Mouse (Mus musculus) testis, adult 2 months (tissue): Measurements from ENCODE around the gene Auts2. TPM values are rescaled to one million over a fixed set of nuclear protein-coding genes. Genes with fewer than 3 reads are reported as not detected.

Experiments
- H3K27ac ChIP-seq: fragments of 200-500 bp; 2 replicates; pipeline ENCODE4 v1.5.1; 2012; ENCODE audit warnings: low read depth, low read length; ENCODE audit not compliant: control insufficient read depth, insufficient read depth
- H3K27me3 ChIP-seq: fragments of 200-500 bp; 2 replicates; pipeline ENCODE4 v1.6.1; 2012; ENCODE audit warnings: mild to moderate bottlenecking, low read length, moderate library complexity; ENCODE audit not compliant: control insufficient read depth, insufficient read depth
- H3K36me3 ChIP-seq: fragments of 200-500 bp; 2 replicates; pipeline ENCODE4 v1.6.1; 2012; ENCODE audit warnings: mild to moderate bottlenecking, low read length; ENCODE audit not compliant: control insufficient read depth, insufficient read depth
- H3K4me1 ChIP-seq: fragments of 200-500 bp; 2 replicates; pipeline ENCODE4 v1.6.1; 2012; ENCODE audit warnings: low read length; ENCODE audit not compliant: control insufficient read depth, insufficient read depth
- H3K4me3 ChIP-seq: fragments of 200-500 bp; 2 replicates; pipeline ENCODE4 v1.5.1; 2012; ENCODE audit warnings: low read depth, mild to moderate bottlenecking, low read length, moderate library complexity, mixed read lengths; ENCODE audit not compliant: control insufficient read depth
- CTCF ChIP-seq: fragments of 200-500 bp; IDR thresholded peaks from 2 replicates; pipeline ENCODE4 v1.5.1; 2012; ENCODE audit warnings: low read depth, mild to moderate bottlenecking, inconsistent platforms, low read length, moderate library complexity; ENCODE audit not compliant: control insufficient read depth, insufficient read depth, insufficient replicate concordance
- POLR2A ChIP-seq: fragments of 200-500 bp; IDR thresholded peaks from 2 replicates; pipeline ENCODE4 v1.6.1; 2012; ENCODE audit warnings: low read depth, mild to moderate bottlenecking, inconsistent platforms, low read length, moderate library complexity; ENCODE audit not compliant: control insufficient read depth
- polyA plus RNA-seq: library from polyadenylated mRNA; depleted of rRNA; stranded (reverse); fragments of >200 nt; gene quantifications from 2 replicates; pipeline ENCODE4 v1.2.3, GENCODE M21; 2012

Gene Auts2
- polyA plus RNA-seq, 1 experiment, result 4.3 TPM

DNA sequence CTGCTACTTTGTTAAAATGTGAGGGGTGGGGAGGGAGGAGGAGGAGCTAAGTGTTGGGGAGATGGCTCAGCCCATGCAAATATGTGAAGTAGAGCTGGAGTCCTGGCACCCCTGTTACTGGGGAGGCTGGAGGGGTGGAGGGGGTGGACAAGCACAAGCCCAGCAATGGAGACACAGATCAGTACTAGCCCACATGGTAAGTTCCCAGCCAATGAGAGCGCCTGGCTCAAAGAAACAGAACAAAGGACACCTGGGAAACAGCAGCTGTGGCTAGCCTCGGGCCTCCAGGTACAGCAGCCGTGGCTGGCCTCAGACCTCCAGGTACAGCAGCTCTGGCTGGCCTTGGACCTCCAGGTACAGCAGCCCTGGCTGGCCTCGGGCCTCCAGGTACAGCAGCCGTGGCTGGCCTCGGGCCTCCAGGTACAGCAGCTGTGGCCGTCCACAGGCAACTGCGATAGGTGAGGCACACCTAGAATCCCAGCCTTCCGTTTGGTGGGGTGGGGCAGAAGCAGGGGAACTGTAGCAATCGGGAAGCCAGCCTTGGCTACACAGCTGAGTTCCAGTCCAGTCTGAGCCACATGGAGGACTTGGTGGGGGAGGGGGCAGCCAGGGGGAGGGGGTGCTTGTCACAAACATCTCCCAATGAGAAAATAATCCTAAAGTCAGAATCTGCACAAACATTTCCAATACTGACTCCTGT lies 1046.5 kb downstream of the Auts2 start:
- Histone ChIP-seq H3K36me3 (no peaks in the 10 kb centered on the region), H3K4me3 (no peak overlapping the region), H3K27ac (no peak overlapping the region), H3K27me3 (no peaks in the 10 kb centered on the region), H3K4me1 (peaks cover 14% of the 10 kb centered on the region)
- TF ChIP-seq POLR2A (no peak), CTCF (no peak)

GRCm38 (mm10) chr5:131494564-131494963 lies 1048.6 kb downstream of the Auts2 start:
- no peaks in the 10 kb centered on the region for H3K36me3 ChIP-seq
- no peaks in the 10 kb centered on the region for H3K27me3 ChIP-seq
- H3K27ac ChIP-seq, result no peak overlapping the region
- H3K4me3 ChIP-seq, result no peak overlapping the region
- TF ChIP-seq CTCF (no peak), POLR2A (no peak)
- peaks cover 12% of the 10 kb centered on the region for H3K4me1 ChIP-seq

GRCm38 (mm10) chr5:131492535-131492934 lies 1050.6 kb downstream of the Auts2 start:
- H3K4me1 ChIP-seq, result peaks cover 11% of the 10 kb centered on the region
- no peaks in the 10 kb centered on the region for H3K27me3 ChIP-seq
- TF ChIP-seq POLR2A (no peak), CTCF (0 out of 2 replicates have a peak, but pooled peaks have one; percentile 3)
- no peaks in the 10 kb centered on the region for H3K36me3 ChIP-seq
- H3K4me3 ChIP-seq, result no peak overlapping the region
- no peak overlapping the region for H3K27ac ChIP-seq

- H3K27ac ChIP-seq, result no peak overlapping the region
- peaks cover 6% of the 10 kb centered on the region for H3K4me1 ChIP-seq
- H3K36me3 ChIP-seq, result no peaks in the 10 kb centered on the region
These were observed 1051.3 kb downstream of the Auts2 start for GRCm38 (mm10) chr5:131491843-131492242.

DNA sequence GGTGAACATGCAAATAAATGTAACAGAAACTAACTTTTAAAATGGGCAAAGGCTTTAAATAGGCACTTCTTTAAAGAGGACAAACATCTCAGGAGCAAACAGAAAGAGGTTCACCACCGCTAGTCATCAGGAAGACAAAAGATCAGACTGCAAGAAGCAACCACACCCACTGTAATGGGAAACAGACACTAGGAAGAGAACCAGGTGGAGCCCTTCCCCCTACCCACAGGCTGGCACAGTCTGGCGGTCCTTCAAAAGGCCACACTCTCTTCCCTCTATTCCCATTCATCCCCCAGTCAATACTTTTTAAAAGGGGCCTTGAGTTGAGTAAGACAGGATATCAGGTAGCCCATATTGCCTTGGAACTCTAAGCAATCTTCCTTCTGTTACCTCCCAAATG lies 1052.3 kb downstream of the Auts2 start:
- TF ChIP-seq POLR2A (no peak), CTCF (no peak)
- Histone ChIP-seq H3K4me1 (peaks cover 2% of the 10 kb centered on the region; the same call in 1 of the 2 replicates), H3K4me3 (no peak overlapping the region), H3K27ac (no peak overlapping the region), H3K36me3 (no peaks in the 10 kb centered on the region), H3K27me3 (no peaks in the 10 kb centered on the region)

More at GRCm38 (mm10) chr5:131491843-131492242, 1051.3 kb downstream of the Auts2 start:
- H3K27me3 ChIP-seq, result no peaks in the 10 kb centered on the region
- H3K4me3 ChIP-seq, result no peak overlapping the region
- TF ChIP-seq POLR2A (no peak), CTCF (no peak)

DNA sequence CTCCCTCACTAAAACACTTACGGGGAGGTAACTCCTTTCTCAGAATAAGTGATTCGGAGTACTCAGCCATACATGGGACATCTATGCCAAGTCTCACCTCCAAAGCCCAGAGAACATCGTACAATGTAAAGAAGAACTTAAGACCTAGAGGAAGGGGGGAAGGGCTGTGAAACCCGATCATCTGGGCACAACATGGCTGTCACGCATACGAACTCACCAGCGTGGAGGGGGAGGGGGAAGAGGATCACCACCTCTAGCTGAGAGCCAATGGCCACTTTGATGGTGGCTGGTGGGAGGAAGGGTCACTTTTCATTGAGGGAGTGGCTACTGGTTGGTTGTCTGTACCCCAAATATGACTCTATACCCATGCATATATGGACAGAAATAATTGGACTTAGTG lies 1053.3 kb downstream of the Auts2 start:
- Histone ChIP-seq H3K36me3 (no peaks in the 10 kb centered on the region), H3K27ac (no peak overlapping the region), H3K4me1 (peaks cover 2% of the 10 kb centered on the region; the same call in 1 of the 2 replicates), H3K4me3 (no peak overlapping the region), H3K27me3 (no peaks in the 10 kb centered on the region)
- TF ChIP-seq POLR2A (no peak), CTCF (no peak)

- no peak for TF ChIP-seq CTCF
- Histone ChIP-seq H3K36me3 (no peaks in the 10 kb centered on the region), H3K4me1 (no peaks in the 10 kb centered on the region), H3K27me3 (no peaks in the 10 kb centered on the region), H3K27ac (no peak overlapping the region), H3K4me3 (no peak overlapping the region)
These were observed 1056.6 kb downstream of the Auts2 start for GRCm38 (mm10) chr5:131486527-131486926.
